Mouse (Mus musculus) adrenal gland, postnatal 10 days (tissue): ENCODE results near the gene Cdkn2d. TPM values are rescaled to one million over a fixed set of nuclear protein-coding genes. Genes with fewer than 3 reads are reported as not detected.
A peak's percentile ranks its signal among the peaks of the same experiment; 100 is the strongest.
"Not testable (repeated sequence)": the region's sequence is repeated elsewhere in the genome, so short reads cannot be mapped to it uniquely, and the experiment has no call there.

Experiments used
- DNase-seq: peaks from one replicate; pipeline ENCODE4 v3.0.0; 2021; ENCODE audit warnings: mixed read lengths
- total RNA-seq, 2 experiments: library from RNA; stranded (reverse); gene quantifications; 2 replicates each; pipeline ENCODE4 v1.2.3; 2021

The Cdkn2d gene
- total RNA-seq, 2 experiments from 2014 or later = 16.8 to 23.8 TPM

- DNase-seq = no peak
Measured at GRCm38 (mm10) chr9:21275013-21275710, 16.0 kb downstream of the Cdkn2d start.

GRCm38 (mm10) chr9:21274336-21274735 is 16.9 kb downstream of the Cdkn2d start:
- DNase-seq = no peak

GRCm38 (mm10) chr9:21273520-21274228 is 17.5 kb downstream of the Cdkn2d start:
- DNase-seq = peak; percentile 44

- no peak for DNase-seq
Measured at GRCm38 (mm10) chr9:21273094-21273493, 18.1 kb downstream of the Cdkn2d start.

- DNase-seq = no peak
Measured at GRCm38 (mm10) chr9:21272391-21272790, 18.8 kb downstream of the Cdkn2d start.

GRCm38 (mm10) chr9:21269590-21269989 is 21.6 kb downstream of the Cdkn2d start:
- not testable (repeated sequence) for DNase-seq

- DNase-seq = no peak
Measured at GRCm38 (mm10) chr9:21268305-21268704, 22.9 kb downstream of the Cdkn2d start.

GRCm38 (mm10) chr9:21266889-21267288 is 24.3 kb downstream of the Cdkn2d start:
- no peak for DNase-seq

GRCm38 (mm10) chr9:21265611-21266010 is 25.6 kb downstream of the Cdkn2d start:
- no peak for DNase-seq

GRCm38 (mm10) chr9:21265000-21265561 is 26.1 kb downstream of the Cdkn2d start, which contains the start of gene Atg4d:
TSS of gene Atg4d (plus strand) at chr9:21265293.
- DNase-seq = peak; percentile 99

- no peak for DNase-seq
Measured at GRCm38 (mm10) chr9:21264272-21264999, 26.8 kb downstream of the Cdkn2d start.

- DNase-seq = no peak
Measured at GRCm38 (mm10) chr9:21261831-21262230, 29.4 kb downstream of the Cdkn2d start.

- no peak for DNase-seq
Measured at GRCm38 (mm10) chr9:21260491-21261040, 30.6 kb downstream of the Cdkn2d start.

GRCm38 (mm10) chr9:21256349-21256748 is 34.9 kb downstream of the Cdkn2d start:
- not testable (repeated sequence) for DNase-seq

GRCm38 (mm10) chr9:21254690-21255089 is 36.5 kb downstream of the Cdkn2d start:
- no peak for DNase-seq

- no peak for DNase-seq
Measured at GRCm38 (mm10) chr9:21251116-21251735, 40.0 kb downstream of the Cdkn2d start.

- DNase-seq = no peak
Measured at GRCm38 (mm10) chr9:21250509-21250908, 40.7 kb downstream of the Cdkn2d start.

GRCm38 (mm10) chr9:21249629-21250508 is 41.3 kb downstream of the Cdkn2d start:
- DNase-seq = peak; percentile 34

- peak; percentile 83 for DNase-seq
Measured at GRCm38 (mm10) chr9:21248326-21248725, 42.9 kb downstream of the Cdkn2d start, which contains the start of gene S1pr5. TSS of gene S1pr5 (minus strand) at chr9:21248443.

- no peak for DNase-seq
Measured at GRCm38 (mm10) chr9:21246342-21246741, 44.9 kb downstream of the Cdkn2d start.

GRCm38 (mm10) chr9:21245113-21245487 is 46.1 kb downstream of the Cdkn2d start:
- no peak for DNase-seq
